Comparison of ENCODE assay signal across 10 mouse cellular contexts in genomic region chr1:38988357-38988756, GRCm38 (mm10). TPM values are rescaled to one million over a fixed set of nuclear protein-coding genes. Genes with fewer than 3 reads are reported as not detected.
DNase-seq lines count a peak whose midpoint lies in the region; ATAC-seq and TF ChIP-seq lines count a peak whose summit lies in the region.
"Had no signal": no experiment of that assay in that cellular context is flagged by ENCODE, and none has a peak within 500 bp of the region (broad histone marks: within the 10 kb centered on the region; RNA-seq: fewer than 3 reads in every experiment).

No protein-coding gene starts in this region.

- no peak for DNase-seq in heart, postnatal 10 days
- no peak for DNase-seq in MEL (ENCODE audit: low read depth, low spot score)
- no peak for DNase-seq in midbrain, embryonic 14.5 days
- DNase-seq in embryo, embryonic 10 days (ENCODE audit: low spot score) = no peak
- DNase-seq in right cerebral cortex, adult 2 months (ENCODE audit: low spot score in 2 of 2) = no peak
- DNase-seq in urinary bladder, adult 18-20 months (ENCODE audit: low spot score in 2 of 2) = no peak

- H3K27me3 ChIP-seq in heart, embryonic 13.5 days (replicated peaks) = no peaks in the 10 kb centered on the region
- H3K27me3 ChIP-seq in MEL (ENCODE audit: control insufficient read depth in 1 of 2, insufficient read depth in 2 of 2, low read length in 2 of 2) = no peaks in the 10 kb centered on the region
- H3K27me3 ChIP-seq in hindbrain, embryonic 13.5 days = no peaks in the 10 kb centered on the region
- no peaks in the 10 kb centered on the region for H3K27me3 ChIP-seq in midbrain, embryonic 14.5 days (ENCODE audit: control insufficient read depth, insufficient read depth, low read length)
- H3K27me3 ChIP-seq: Patski had no signal

- no peak for ATAC-seq in heart, embryonic 13.5 days (ENCODE audit: extremely low read depth, insufficient number of reproducible peaks, low FRiP score, low TSS enrichment)
- ATAC-seq in hindbrain, embryonic 13.5 days (ENCODE audit: low FRiP score) = peak; percentile 17; the same call in 1 of the 2 replicates
- ATAC-seq in midbrain, embryonic 14.5 days (ENCODE audit: low FRiP score, low TSS enrichment) = no peak

- TF ChIP-seq RAD21 in MEL (IDR thresholded peaks at IDR 0.05; ENCODE audit: low read depth, low read length) = no peak

- H3K9me3 ChIP-seq in heart, embryonic 13.5 days = no peaks in the 10 kb centered on the region
- H3K9me3 ChIP-seq in MEL (replicated peaks; ENCODE audit: insufficient read depth, low read length) = no peaks in the 10 kb centered on the region
- no peaks in the 10 kb centered on the region for H3K9me3 ChIP-seq in hindbrain, embryonic 13.5 days
- H3K9me3 ChIP-seq in midbrain, embryonic 14.5 days (ENCODE audit: control insufficient read depth, low read length) = no peaks in the 10 kb centered on the region

- WGBS in heart, embryonic 13.5 days = 12% methylated on average over 7 of the region's 7 CpGs
- 44% methylated on average over 7 of the region's 7 CpGs for WGBS in hindbrain, embryonic 13.5 days
- 37% methylated on average over 7 of the region's 7 CpGs for WGBS in midbrain, embryonic 14.5 days

- H3K36me3 ChIP-seq in heart, embryonic 13.5 days = peaks cover 30% of the 10 kb centered on the region
- H3K36me3 ChIP-seq in MEL (ENCODE audit: control insufficient read depth in 1 of 2, insufficient read depth in 2 of 2, low read length in 2 of 2) = peaks cover 0 to 6% of the 10 kb centered on the region in 2 experiments; a peak in 2 of 4 replicates
- H3K36me3 ChIP-seq in hindbrain, embryonic 13.5 days = peaks cover 23% of the 10 kb centered on the region
- H3K36me3 ChIP-seq in midbrain, embryonic 14.5 days (ENCODE audit: control insufficient read depth, insufficient read depth, low read length) = peaks cover 17% of the 10 kb centered on the region

- TF ChIP-seq POLR2A in MEL (IDR thresholded peaks at IDR 0.05; ENCODE audit: control insufficient read depth in 1 of 2, insufficient read depth in 1 of 2, low read depth in 1 of 2, low read length in 2 of 2, poor library complexity in 1 of 2) = no peak

- peak overlapping the region; percentile 90 for H3K27ac ChIP-seq in heart, embryonic 13.5 days (replicated peaks)
- H3K27ac ChIP-seq in MEL (ENCODE audit: control insufficient read depth, low read depth, low read length) = no peak overlapping the region
- peak overlapping the region; percentile 86 for H3K27ac ChIP-seq in hindbrain, embryonic 13.5 days
- peak overlapping the region; percentile 79 for H3K27ac ChIP-seq in midbrain, embryonic 14.5 days (replicated peaks; ENCODE audit: low read depth, low read length)

- intact Hi-C loops in heart, postnatal 10 days (cut with DNase I) = no loop called here

- peak overlapping the region; percentile 91 for H3K4me2 ChIP-seq in heart, embryonic 13.5 days
- peak overlapping the region; percentile 85 for H3K4me2 ChIP-seq in hindbrain, embryonic 13.5 days
- H3K4me2 ChIP-seq in midbrain, embryonic 14.5 days (ENCODE audit: low read length) = peak overlapping the region; percentile 61

- peak overlapping the region; percentile 97 for H3K9ac ChIP-seq in heart, embryonic 13.5 days
- peak overlapping the region; percentile 84 for H3K9ac ChIP-seq in MEL (ENCODE audit: control insufficient read depth, low read depth, low read length, poor library complexity, severe bottlenecking)
- H3K9ac ChIP-seq in hindbrain, embryonic 13.5 days = peak overlapping the region; percentile 80
- peak overlapping the region; percentile 76 for H3K9ac ChIP-seq in midbrain, embryonic 14.5 days (replicated peaks; ENCODE audit: low read length)

- H3K4me1 ChIP-seq in heart, embryonic 13.5 days = peaks cover 34% of the 10 kb centered on the region
- H3K4me1 ChIP-seq in MEL (ENCODE audit: control insufficient read depth in 1 of 2, insufficient read depth in 2 of 2, low read length in 2 of 2) = peaks cover 3 to 8% of the 10 kb centered on the region in 2 experiments
- peaks cover 40% of the 10 kb centered on the region for H3K4me1 ChIP-seq in hindbrain, embryonic 13.5 days (replicated peaks)
- H3K4me1 ChIP-seq in midbrain, embryonic 14.5 days (ENCODE audit: control insufficient read depth, insufficient read depth, low read length) = peaks cover 8% of the 10 kb centered on the region

- peak overlapping the region; percentile 86 for H3K4me3 ChIP-seq in heart, embryonic 13.5 days
- H3K4me3 ChIP-seq in MEL (ENCODE audit: control insufficient read depth in 1 of 2, insufficient read depth in 1 of 2, low read depth in 2 of 2, low read length in 2 of 2) = peak overlapping the region; percentile 91 to 98
- H3K4me3 ChIP-seq in hindbrain, embryonic 13.5 days = peak overlapping the region; percentile 63
- H3K4me3 ChIP-seq in midbrain, embryonic 14.5 days (replicated peaks; ENCODE audit: low read depth, low read length) = peak overlapping the region; percentile 79

- no peak for TF ChIP-seq EP300 in MEL (IDR thresholded peaks at IDR 0.05; ENCODE audit: low read depth in 1 of 2, low read length in 2 of 2)

- TF ChIP-seq CTCF in MEL (IDR thresholded peaks at IDR 0.05 in 2 of 3, conservative IDR thresholded peaks at IDR 0.05 in 1 of 3; ENCODE audit: control insufficient read depth in 1 of 3, insufficient read depth in 1 of 3, low read depth in 2 of 3, low read length in 3 of 3, poor library complexity in 1 of 3, severe bottlenecking in 1 of 3) = no peak

- no peaks in the 10 kb centered on the region; the same call in 1 of the 2 replicates for H3K79me2 ChIP-seq in MEL (ENCODE audit: control insufficient read depth, insufficient read depth, low read length, poor library complexity)

TF ChIP-seq in MEL, 35 proteins besides CTCF, POLR2A, EP300 and RAD21:
- TF ChIP-seq POLR2AphosphoS5 (IDR thresholded peaks at IDR 0.05; ENCODE audit: borderline replicate concordance, low read depth, low read length) = no peak
- TF ChIP-seq MYB (IDR thresholded peaks at IDR 0.05; ENCODE audit: low read depth, low read length) = no peak
- no peak for TF ChIP-seq SIN3A (IDR thresholded peaks at IDR 0.05; ENCODE audit: low read length)
- TF ChIP-seq GABPA (IDR thresholded peaks at IDR 0.05; ENCODE audit: low read depth, low read length) = no peak
- no peak for TF ChIP-seq GATA1 (IDR thresholded peaks at IDR 0.05; ENCODE audit: low read depth, low read length)
- no peak for TF ChIP-seq RCOR1 (IDR thresholded peaks at IDR 0.05; ENCODE audit: low read depth, low read length)
- TF ChIP-seq ETS1 (IDR thresholded peaks at IDR 0.05; ENCODE audit: low read depth, low read length) = no peak
- no peak for TF ChIP-seq USF2 (IDR thresholded peaks at IDR 0.05; ENCODE audit: borderline replicate concordance in 1 of 2, insufficient read depth in 1 of 2, low read depth in 1 of 2, low read length in 2 of 2)
- TF ChIP-seq ZMIZ1 (IDR thresholded peaks at IDR 0.05; ENCODE audit: low read depth, low read length) = no peak
- no peak for TF ChIP-seq TAL1 (IDR thresholded peaks at IDR 0.05; ENCODE audit: low read length)
- TF ChIP-seq MAZ (IDR thresholded peaks at IDR 0.05; ENCODE audit: low read depth, low read length) = no peak
- TF ChIP-seq ZNF384 (IDR thresholded peaks at IDR 0.05; ENCODE audit: low read depth, low read length) = no peak
- TF ChIP-seq NRF1 (IDR thresholded peaks at IDR 0.05; ENCODE audit: insufficient read depth, low read depth, low read length, poor library complexity, severe bottlenecking) = no peak
- TF ChIP-seq KAT2A (conservative IDR thresholded peaks at IDR 0.05; ENCODE audit: low read depth, low read length) = no peak
- TF ChIP-seq HCFC1 (IDR thresholded peaks at IDR 0.05; ENCODE audit: low read depth, low read length) = no peak
- TF ChIP-seq MAX (IDR thresholded peaks at IDR 0.05; ENCODE audit: low read length) = no peak
TF ChIP-seq in MEL: peak in this region for 0.

RNA-seq across cellular contexts. Expression of gene Pdcl3, which starts 2.9 kb away (rescaled TPM):
- 126 and 144 TPM in 2 replicates for polyA plus RNA-seq in heart, embryonic 13.5 days (2015; fragmentation: Nextera tagmentation; extraction: Ambion mirVana)
- 10 to 100 TPM; 96.0 to 99.9 TPM for total RNA-seq in heart, postnatal 10 days (2021)
- total RNA-seq in MEL (2012; rRNA removed) = 44.0 and 52.5 TPM in 2 replicates
- 100 to 1,000 TPM in 1 of 2 experiments, 10 to 100 TPM in 1; 71.5 to 236 TPM for polyA plus RNA-seq in MEL (2012; ENCODE audit: insufficient read depth in 1 of 2, insufficient read length in 2 of 2, low read depth in 1 of 2, low replicate concordance in 2 of 2, missing spikeins in 1 of 2)
- 157 and 169 TPM in 2 replicates for polyA plus RNA-seq in hindbrain, embryonic 13.5 days (2015; fragmentation: Nextera tagmentation; extraction: Ambion mirVana)
- polyA plus RNA-seq in midbrain, embryonic 14.5 days (2014; fragmentation: Nextera tagmentation; extraction: Ambion mirVana) = 143 and 156 TPM in 2 replicates

RNA-seq across cellular contexts. Expression of gene Nms, which starts 49.4 kb away (rescaled TPM):
- polyA plus RNA-seq in heart, embryonic 13.5 days (2015; fragmentation: Nextera tagmentation; extraction: Ambion mirVana) = not detected in 2 replicates
- not detected for total RNA-seq in heart, postnatal 10 days (2021)
- total RNA-seq in MEL (2012; rRNA removed) = not detected in 2 replicates
- polyA plus RNA-seq in MEL (2012; ENCODE audit: insufficient read depth in 1 of 2, insufficient read length in 2 of 2, low read depth in 1 of 2, low replicate concordance in 2 of 2, missing spikeins in 1 of 2) = not detected
- 1.1 and 2.2 TPM in 2 replicates for polyA plus RNA-seq in hindbrain, embryonic 13.5 days (2015; fragmentation: Nextera tagmentation; extraction: Ambion mirVana)
- polyA plus RNA-seq in midbrain, embryonic 14.5 days (2014; fragmentation: Nextera tagmentation; extraction: Ambion mirVana) = not detected in 2 replicates
- total RNA-seq: gastrocnemius, adult 8-10 months had no signal
- polyA plus RNA-seq: Patski had no signal
